Mouse (Mus musculus): ENCODE measurements around the gene Rbm15. TPM values are rescaled to one million over a fixed set of nuclear protein-coding genes. Genes with fewer than 3 reads are reported as not detected.

Gene Rbm15
- polyA plus RNA-seq, 1 experiment from 2014 or later = 5.3 TPM

GRCm38 (mm10) chr3:107360341-107360740, 26.9 kb upstream of the Rbm15 start:
- Histone ChIP-seq H3K4me1 (ENCODE audit: control insufficient read depth, insufficient read depth, low read depth, low read length) (peaks cover 5% of the 10 kb centered on the region), H3K27ac (ENCODE audit: low read depth, low read length) (no peak overlapping the region), H3K27me3 (replicated peaks; ENCODE audit: control insufficient read depth, insufficient read depth, low read length) (0 out of 2 replicates have a peak, but pooled peaks cover 2% of the 10 kb centered on the region), H3K4me2 (ENCODE audit: low read length) (no peak overlapping the region), H3K4me3 (ENCODE audit: low read length) (no peak overlapping the region), H3K9me3 (ENCODE audit: control insufficient read depth, low read length) (no peaks in the 10 kb centered on the region), H3K9ac (ENCODE audit: low read depth, low read length) (no peak overlapping the region), H3K36me3 (ENCODE audit: control insufficient read depth, insufficient read depth, low read length) (no peaks in the 10 kb centered on the region)
- no peak for ATAC-seq
- WGBS = 70% methylated on average over 4 of the region's 4 CpGs

DNA sequence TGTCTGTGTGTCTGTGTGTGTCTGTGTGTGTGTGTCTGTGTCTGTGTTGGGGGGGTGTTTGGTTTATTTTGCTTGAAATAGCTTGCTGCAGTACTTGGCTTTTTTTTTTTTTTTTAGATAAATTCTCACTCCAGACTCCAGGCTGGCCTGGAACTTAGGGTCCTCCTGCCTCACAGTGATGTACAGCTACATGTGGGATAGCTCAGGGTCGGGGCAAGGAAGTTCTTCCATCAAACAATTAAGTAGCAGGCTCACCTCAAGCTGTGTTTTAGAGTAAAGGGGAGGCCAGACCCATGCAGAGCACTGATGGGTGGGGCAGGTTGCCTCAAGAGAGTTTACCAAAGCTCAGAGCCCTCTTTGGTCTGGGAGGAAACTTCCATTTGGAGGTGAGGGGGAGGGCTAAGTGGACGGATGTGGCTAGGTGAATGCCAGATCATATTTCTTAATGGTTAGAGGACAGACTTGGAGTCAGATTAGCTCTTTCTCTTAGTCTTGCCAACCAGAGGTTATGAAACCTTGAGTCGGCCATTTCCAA, 24.3 kb upstream of the Rbm15 start:
- Histone ChIP-seq H3K36me3 (ENCODE audit: control insufficient read depth, insufficient read depth, low read length) (no peaks in the 10 kb centered on the region), H3K4me3 (ENCODE audit: low read length) (no peak overlapping the region), H3K9ac (ENCODE audit: low read depth, low read length) (no peak overlapping the region), H3K4me2 (ENCODE audit: low read length) (no peak overlapping the region), H3K27ac (ENCODE audit: low read depth, low read length) (no peak overlapping the region), H3K27me3 (replicated peaks; ENCODE audit: control insufficient read depth, insufficient read depth, low read length) (peaks cover 2% of the 10 kb centered on the region), H3K4me1 (ENCODE audit: control insufficient read depth, insufficient read depth, low read depth, low read length) (peaks cover 5% of the 10 kb centered on the region), H3K9me3 (ENCODE audit: control insufficient read depth, low read length) (no peaks in the 10 kb centered on the region)
- 74% methylated on average over 3 of the region's 3 CpGs for WGBS
- 0 out of 2 replicates have a peak, but pooled peaks have one; percentile 5 for ATAC-seq

DNA sequence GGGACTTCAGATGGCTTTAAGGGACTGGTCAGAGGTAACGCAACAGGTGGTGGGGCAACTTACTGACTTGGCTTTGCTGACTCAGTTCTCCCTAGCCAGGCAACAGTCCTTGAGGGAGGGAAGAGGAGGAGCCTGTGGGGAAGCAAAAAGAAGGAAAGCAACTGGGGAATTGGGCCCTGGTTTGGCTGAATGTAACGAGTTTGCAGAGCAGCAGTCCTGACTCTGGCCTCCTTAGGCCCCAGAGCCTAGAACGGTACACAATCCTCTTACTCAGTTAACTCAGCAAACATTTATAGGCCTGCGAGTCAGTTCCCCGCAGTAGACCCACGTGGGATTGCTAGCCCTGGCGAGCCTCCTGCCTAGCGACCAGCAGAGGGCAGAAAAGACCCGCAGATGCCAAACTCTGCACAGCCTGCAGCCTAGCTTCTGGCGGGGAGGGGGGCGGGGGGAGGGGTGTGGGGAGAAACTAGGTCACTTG, 23.5 kb upstream of the Rbm15 start:
- Histone ChIP-seq H3K4me1 (ENCODE audit: control insufficient read depth, insufficient read depth, low read depth, low read length) (peaks cover 5% of the 10 kb centered on the region), H3K4me2 (ENCODE audit: low read length) (peak overlapping the region; percentile 45), H3K27me3 (replicated peaks; ENCODE audit: control insufficient read depth, insufficient read depth, low read length) (peaks cover 2% of the 10 kb centered on the region), H3K36me3 (ENCODE audit: control insufficient read depth, insufficient read depth, low read length) (no peaks in the 10 kb centered on the region), H3K9me3 (ENCODE audit: control insufficient read depth, low read length) (no peaks in the 10 kb centered on the region), H3K9ac (ENCODE audit: low read depth, low read length) (peak overlapping the region; percentile 38; the same call in 1 of the 2 replicates), H3K4me3 (ENCODE audit: low read length) (no peak overlapping the region), H3K27ac (ENCODE audit: low read depth, low read length) (no peak overlapping the region)
- 3% methylated on average over 11 of the region's 11 CpGs for WGBS
- ATAC-seq = peak; percentile 96

DNA sequence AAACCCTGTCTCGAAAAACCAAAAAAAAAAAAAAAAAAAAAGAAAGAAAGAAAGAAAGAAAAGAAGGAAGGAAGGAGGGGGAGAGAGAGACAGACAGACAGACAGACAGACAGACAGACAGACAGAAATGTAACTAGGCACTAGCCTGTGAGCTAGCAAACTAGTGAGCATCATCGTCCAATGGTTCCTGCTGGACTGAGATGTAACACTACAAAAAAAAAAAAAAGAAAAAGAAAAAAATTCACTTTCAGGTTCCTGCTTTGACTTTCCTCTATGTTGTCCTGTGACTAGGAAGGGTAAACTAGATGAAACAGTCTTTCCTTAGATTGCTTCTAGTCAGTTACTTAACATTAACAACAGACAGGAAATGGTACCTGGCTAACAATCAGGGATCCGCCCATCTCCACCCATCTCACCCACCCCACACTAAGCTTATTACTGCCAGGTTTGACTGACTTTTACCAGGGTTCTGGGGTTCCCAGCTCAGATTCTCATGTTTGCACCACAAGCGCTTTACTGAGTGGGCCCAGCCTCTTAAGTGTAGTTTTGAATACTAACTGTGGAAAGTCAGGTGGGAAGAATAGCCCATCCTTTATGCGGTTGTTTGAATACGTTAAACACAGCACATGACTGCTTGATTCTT, 22.3 kb upstream of the Rbm15 start:
- no peaks in the 10 kb centered on the region for H3K36me3 ChIP-seq (ENCODE audit: control insufficient read depth, insufficient read depth, low read length)
- no peak for ATAC-seq
- 87% methylated on average over 6 of the region's 6 CpGs for WGBS
- no peak overlapping the region for H3K9ac ChIP-seq (ENCODE audit: low read depth, low read length)
- no peak overlapping the region for H3K4me3 ChIP-seq (ENCODE audit: low read length)
- H3K4me1 ChIP-seq (ENCODE audit: control insufficient read depth, insufficient read depth, low read depth, low read length) = peaks cover 5% of the 10 kb centered on the region
- H3K9me3 ChIP-seq (ENCODE audit: control insufficient read depth, low read length) = no peaks in the 10 kb centered on the region
- peaks cover 2% of the 10 kb centered on the region for H3K27me3 ChIP-seq (replicated peaks; ENCODE audit: control insufficient read depth, insufficient read depth, low read length)
- no peak overlapping the region for H3K27ac ChIP-seq (ENCODE audit: low read depth, low read length)
- H3K4me2 ChIP-seq (ENCODE audit: low read length) = no peak overlapping the region

DNA sequence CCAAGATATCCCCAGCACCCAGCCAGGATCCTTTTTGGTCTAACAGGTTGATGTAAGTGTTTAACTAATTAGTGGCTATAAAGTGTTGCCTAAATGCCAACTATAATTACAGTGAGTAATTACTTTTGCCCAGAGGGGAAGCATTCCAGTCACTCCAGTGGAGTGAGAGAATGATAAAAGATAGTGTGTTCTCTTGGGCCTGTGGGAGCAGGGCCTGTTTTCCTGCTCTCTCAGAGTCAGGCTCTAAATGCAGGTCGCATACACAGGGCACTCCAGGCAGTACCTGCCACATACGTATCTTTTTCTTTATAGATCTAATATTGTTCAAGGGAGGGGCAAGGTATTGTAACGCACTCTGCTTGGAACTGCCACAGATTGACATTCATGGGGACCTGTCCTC, 18.2 kb upstream of the Rbm15 start:
- Histone ChIP-seq H3K27ac (ENCODE audit: low read depth, low read length) (no peak overlapping the region), H3K36me3 (ENCODE audit: control insufficient read depth, insufficient read depth, low read length) (no peaks in the 10 kb centered on the region), H3K4me1 (ENCODE audit: control insufficient read depth, insufficient read depth, low read depth, low read length) (no peaks in the 10 kb centered on the region), H3K4me2 (ENCODE audit: low read length) (no peak overlapping the region), H3K9ac (ENCODE audit: low read depth, low read length) (no peak overlapping the region), H3K9me3 (ENCODE audit: control insufficient read depth, low read length) (no peaks in the 10 kb centered on the region), H3K4me3 (ENCODE audit: low read length) (no peak overlapping the region), H3K27me3 (replicated peaks; ENCODE audit: control insufficient read depth, insufficient read depth, low read length) (peaks cover 2% of the 10 kb centered on the region)
- ATAC-seq = no peak
- WGBS = 73% methylated on average over 3 of the region's 3 CpGs

- Histone ChIP-seq H3K36me3 (ENCODE audit: control insufficient read depth, insufficient read depth, low read length) (no peaks in the 10 kb centered on the region), H3K4me1 (ENCODE audit: control insufficient read depth, insufficient read depth, low read depth, low read length) (no peaks in the 10 kb centered on the region), H3K9me3 (ENCODE audit: control insufficient read depth, low read length) (no peaks in the 10 kb centered on the region), H3K27me3 (replicated peaks; ENCODE audit: control insufficient read depth, insufficient read depth, low read length) (no peaks in the 10 kb centered on the region; the same call in 1 of the 2 replicates), H3K9ac (ENCODE audit: low read depth, low read length) (no peak overlapping the region), H3K4me3 (ENCODE audit: low read length) (no peak overlapping the region), H3K4me2 (ENCODE audit: low read length) (no peak overlapping the region), H3K27ac (ENCODE audit: low read depth, low read length) (no peak overlapping the region)
- ATAC-seq = peak; percentile 76
- WGBS = 65% methylated on average over 3 of the region's 3 CpGs
These were observed 15.5 kb upstream of the Rbm15 start for GRCm38 (mm10) chr3:107349006-107349405.

DNA sequence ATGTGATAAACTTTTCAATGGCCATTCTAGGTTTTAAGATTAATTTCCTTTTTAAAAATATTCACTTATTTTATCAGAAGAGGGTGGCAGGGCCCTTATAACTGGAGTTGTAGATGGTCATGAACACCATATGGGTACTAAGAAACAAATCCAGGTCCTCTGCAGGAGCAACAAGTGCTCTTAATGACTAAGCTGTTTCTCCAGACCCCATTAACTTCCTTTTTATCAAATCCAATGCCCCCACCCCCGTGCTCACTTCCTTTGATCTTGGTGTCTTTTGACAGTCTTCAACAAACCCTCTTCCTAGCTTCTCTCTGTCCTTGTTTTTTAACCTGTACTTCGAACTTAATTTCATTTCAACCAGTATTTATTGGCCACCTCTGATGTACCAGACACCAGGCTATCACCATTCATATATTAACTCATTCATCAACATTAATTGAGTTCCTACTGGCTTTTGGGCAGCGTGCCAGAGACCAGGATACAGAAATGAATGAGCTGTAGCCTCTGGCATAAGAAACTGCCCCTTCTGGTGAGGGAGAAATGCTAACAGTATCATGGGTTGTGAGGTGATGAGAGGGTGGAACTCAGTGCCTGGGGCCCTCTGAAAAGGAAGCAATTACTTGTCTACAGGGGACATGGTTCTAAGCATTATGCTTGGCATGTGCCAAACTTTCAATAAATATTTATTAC, 11.7 kb upstream of the Rbm15 start:
- H3K27ac ChIP-seq (ENCODE audit: low read depth, low read length) = no peak overlapping the region
- no peak overlapping the region for H3K4me2 ChIP-seq (ENCODE audit: low read length)
- no peaks in the 10 kb centered on the region for H3K36me3 ChIP-seq (ENCODE audit: control insufficient read depth, insufficient read depth, low read length)
- no peaks in the 10 kb centered on the region for H3K27me3 ChIP-seq (replicated peaks; ENCODE audit: control insufficient read depth, insufficient read depth, low read length)
- no peak overlapping the region for H3K9ac ChIP-seq (ENCODE audit: low read depth, low read length)
- H3K4me1 ChIP-seq (ENCODE audit: control insufficient read depth, insufficient read depth, low read depth, low read length) = no peaks in the 10 kb centered on the region
- no peak overlapping the region for H3K4me3 ChIP-seq (ENCODE audit: low read length)
- ATAC-seq = peak; percentile 56
- no peaks in the 10 kb centered on the region for H3K9me3 ChIP-seq (ENCODE audit: control insufficient read depth, low read length)
- WGBS = 34% methylated on average over 3 of the region's 3 CpGs

GRCm38 (mm10) chr3:107343971-107344370, 10.5 kb upstream of the Rbm15 start:
- WGBS = 56% methylated on average over 3 of the region's 3 CpGs
- no peak for ATAC-seq
- no peak overlapping the region for H3K4me3 ChIP-seq (ENCODE audit: low read length)
- no peak overlapping the region for H3K4me2 ChIP-seq (ENCODE audit: low read length)
- H3K4me1 ChIP-seq (ENCODE audit: control insufficient read depth, insufficient read depth, low read depth, low read length) = no peaks in the 10 kb centered on the region
- H3K36me3 ChIP-seq (ENCODE audit: control insufficient read depth, insufficient read depth, low read length) = no peaks in the 10 kb centered on the region
- H3K27ac ChIP-seq (ENCODE audit: low read depth, low read length) = no peak overlapping the region
- no peaks in the 10 kb centered on the region for H3K27me3 ChIP-seq (replicated peaks; ENCODE audit: control insufficient read depth, insufficient read depth, low read length)
- H3K9ac ChIP-seq (ENCODE audit: low read depth, low read length) = no peak overlapping the region
- H3K9me3 ChIP-seq (ENCODE audit: control insufficient read depth, low read length) = no peaks in the 10 kb centered on the region

DNA sequence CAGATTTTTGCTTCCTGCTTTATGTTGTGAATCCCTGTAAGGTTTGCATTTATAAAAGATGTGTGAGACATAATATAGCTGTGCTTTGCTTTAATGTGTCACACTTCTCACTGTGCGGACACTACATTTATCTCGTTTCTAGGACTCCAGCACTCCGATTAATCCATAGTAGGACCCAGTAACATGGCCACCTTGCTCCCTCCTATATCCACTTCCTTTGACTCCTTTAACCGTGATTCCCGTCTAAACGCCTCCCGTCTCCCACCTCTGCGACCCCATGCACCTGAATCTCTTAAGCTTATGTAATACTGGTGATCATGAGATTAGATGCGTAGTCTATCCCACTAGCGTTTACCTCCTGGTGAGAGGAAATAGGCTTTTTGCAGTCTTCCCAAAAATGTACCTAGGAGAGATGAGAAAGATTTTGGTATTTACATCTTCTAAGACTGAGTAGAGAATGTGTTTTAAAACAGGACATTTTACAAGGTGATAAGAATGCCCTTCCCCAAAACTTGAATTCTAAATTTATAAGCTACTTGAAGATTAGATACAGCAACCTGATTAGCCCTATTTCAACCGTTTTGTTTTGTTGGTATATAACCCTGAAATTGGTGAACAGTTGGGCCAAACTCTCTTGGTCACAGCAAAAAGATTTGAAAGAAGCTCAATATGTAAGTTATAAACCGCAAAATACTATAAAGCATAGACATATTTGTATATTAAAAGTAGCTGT, 895 bp upstream of the Rbm15 start:
- Histone ChIP-seq H3K9ac (ENCODE audit: low read depth, low read length) (peak overlapping the region; percentile 86), H3K27me3 (replicated peaks; ENCODE audit: control insufficient read depth, insufficient read depth, low read length) (no peaks in the 10 kb centered on the region), H3K4me1 (ENCODE audit: control insufficient read depth, insufficient read depth, low read depth, low read length) (peaks cover 24% of the 10 kb centered on the region), H3K4me2 (ENCODE audit: low read length) (peak overlapping the region; percentile 63), H3K36me3 (ENCODE audit: control insufficient read depth, insufficient read depth, low read length) (0 out of 2 replicates have a peak, but pooled peaks cover 2% of the 10 kb centered on the region), H3K27ac (ENCODE audit: low read depth, low read length) (peak overlapping the region; percentile 94), H3K9me3 (ENCODE audit: control insufficient read depth, low read length) (no peaks in the 10 kb centered on the region), H3K4me3 (ENCODE audit: low read length) (peak overlapping the region; percentile 83)
- no peak for ATAC-seq
- 12% methylated on average over 12 of the region's 12 CpGs for WGBS

Measured in hindbrain, embryonic 16.5 days (tissue).